Mouse (Mus musculus): ENCODE measurements around the gene Farp2. TPM values are rescaled to one million over a fixed set of nuclear protein-coding genes. Genes with fewer than 3 reads are reported as not detected.

The Farp2 gene
- polyA plus RNA-seq, 1 experiment from 2014 or later, result 9.2 TPM

Other genes starting within 250 kb of the Farp2 start
- gene Mterf4, start 206.2 kb upstream of the Farp2 start, polyA plus RNA-seq (2015; fragmentation: Nextera tagmentation; extraction: Ambion mirVana), result 32.6 and 36.5 TPM in 2 replicates
- gene Ppp1r7, start 169.2 kb upstream of the Farp2 start, polyA plus RNA-seq (2015; fragmentation: Nextera tagmentation; extraction: Ambion mirVana), result 62.5 and 68.0 TPM in 2 replicates
- gene Pask, start 168.6 kb upstream of the Farp2 start, polyA plus RNA-seq (2015; fragmentation: Nextera tagmentation; extraction: Ambion mirVana), result 15.9 and 17.4 TPM in 2 replicates
- gene Ano7, start 138.1 kb upstream of the Farp2 start, polyA plus RNA-seq (2015; fragmentation: Nextera tagmentation; extraction: Ambion mirVana), result 0.35 and 0.44 TPM in 2 replicates
- 154 and 158 TPM in 2 replicates for gene Hdlbp, start 33.3 kb upstream of the Farp2 start, polyA plus RNA-seq (2015; fragmentation: Nextera tagmentation; extraction: Ambion mirVana)
- 169 and 180 TPM in 2 replicates for gene Stk25, start 146.6 kb downstream of the Farp2 start, polyA plus RNA-seq (2015; fragmentation: Nextera tagmentation; extraction: Ambion mirVana)
- 79.2 and 92.8 TPM in 2 replicates for gene Bok, start 173.6 kb downstream of the Farp2 start, polyA plus RNA-seq (2015; fragmentation: Nextera tagmentation; extraction: Ambion mirVana)
- gene Atg4b, start 239.4 kb downstream of the Farp2 start, polyA plus RNA-seq (2015; fragmentation: Nextera tagmentation; extraction: Ambion mirVana), result 86.5 and 88.1 TPM in 2 replicates
- gene Thap4, start 242.8 kb downstream of the Farp2 start, polyA plus RNA-seq (2015; fragmentation: Nextera tagmentation; extraction: Ambion mirVana), result 61.1 and 63.7 TPM in 2 replicates